Mouse (Mus musculus) gastrocnemius, adult 8-10 months (tissue): Measurements from ENCODE around the gene Odf4. TPM values are rescaled to one million over a fixed set of nuclear protein-coding genes. Genes with fewer than 3 reads are reported as not detected.

Experiments used
- total RNA-seq, 4 experiments: library from RNA; stranded (reverse); gene quantifications; 2 replicates each; pipeline ENCODE4 v1.2.4; 2022

The Odf4 gene
- total RNA-seq, 4 experiments from 2014 or later, result not detected

Other genes starting within 250 kb of the Odf4 start
- 10 to 100 TPM; 13.2 to 20.4 (median 15.8) TPM for gene Myh10, start 235.5 kb downstream of the Odf4 start, total RNA-seq
- 10 to 100 TPM; 70.5 to 96.6 (median 85.7) TPM for gene Ndel1, start 55.2 kb downstream of the Odf4 start, total RNA-seq
- under 1 TPM in 1 of 4 experiments, not detected in 3; 0.10 TPM for gene Rnf222, start 38.5 kb downstream of the Odf4 start, total RNA-seq
- 100 to 1,000 TPM; 671 to 819 (median 724) TPM for gene Rpl26, start 25.5 kb downstream of the Odf4 start, total RNA-seq
- 1 to 10 TPM; 5.3 to 8.1 (median 6.6) TPM for gene Arhgef15, start 30.4 kb upstream of the Odf4 start, total RNA-seq
- 1 to 10 TPM; 3.5 to 4.8 (median 4.3) TPM for gene Slc25a35, start 41.0 kb upstream of the Odf4 start, total RNA-seq
- gene Rangrf, start 48.1 kb upstream of the Odf4 start, total RNA-seq, result 10 to 100 TPM; 59.5 to 84.1 (median 69.6) TPM
- gene Pfas, start 81.4 kb upstream of the Odf4 start, total RNA-seq, result 1 to 10 TPM; 4.9 to 9.3 (median 7.4) TPM
- 10 to 100 TPM; 10.1 to 12.7 (median 11.0) TPM for gene Ctc1, start 88.8 kb upstream of the Odf4 start, total RNA-seq
- gene Aurkb, start 118.6 kb upstream of the Odf4 start, total RNA-seq, result under 1 TPM in 1 of 4 experiments, not detected in 3; 0.35 TPM
- gene Borcs6, start 132.6 kb upstream of the Odf4 start, total RNA-seq, result 10 to 100 TPM; 22.4 to 26.2 (median 23.7) TPM
- gene Tmem107, start 143.7 kb upstream of the Odf4 start, total RNA-seq, result 1 to 10 TPM; 2.9 to 7.0 (median 5.2) TPM
- 10 to 100 TPM; 31.4 to 39.6 (median 35.6) TPM for gene Vamp2, start 161.4 kb upstream of the Odf4 start, total RNA-seq
- gene Per1, start 168.1 kb upstream of the Odf4 start, total RNA-seq, result 10 to 100 TPM; 58.8 to 81.4 (median 70.4) TPM
- gene Hes7, start 193.3 kb upstream of the Odf4 start, total RNA-seq, result not detected
- gene 9130213A22Rik, start 195.5 kb upstream of the Odf4 start, total RNA-seq, result under 1 TPM in 1 of 4 experiments, not detected in 3; 0.18 TPM
- under 1 TPM in 1 of 4 experiments, not detected in 3; 0.21 TPM for gene Aloxe3, start 198.8 kb upstream of the Odf4 start, total RNA-seq
- gene Alox12b, start 229.9 kb upstream of the Odf4 start, total RNA-seq, result not detected